Comparison of ENCODE assay signal across 21 mouse cellular contexts in the genomic region with DNA sequence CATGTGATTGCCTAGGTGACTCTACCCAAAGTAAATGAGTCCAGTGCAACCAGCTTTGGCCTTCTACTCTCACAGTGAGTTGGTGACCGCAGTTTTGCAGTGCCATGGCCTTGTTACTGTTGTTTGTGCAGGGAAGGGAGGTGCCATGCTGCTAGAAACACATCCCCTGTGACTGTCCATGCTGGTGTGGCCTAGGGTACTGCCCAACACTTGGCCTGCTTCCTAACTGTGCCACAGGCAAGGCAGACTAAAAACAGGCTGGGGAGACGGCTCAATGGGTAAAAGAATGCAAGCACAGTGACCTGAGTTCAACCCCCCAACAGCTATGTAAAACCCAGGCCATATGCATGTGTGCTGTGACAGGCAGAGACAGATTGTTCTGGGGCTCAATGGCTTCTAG.
DNase-seq lines count a peak whose midpoint lies in the region; ATAC-seq and TF ChIP-seq lines count a peak whose summit lies in the region.
"Had no signal": no experiment of that assay in that cellular context is flagged by ENCODE, and none has a peak within 500 bp of the region (broad histone marks: within the 10 kb centered on the region; RNA-seq: fewer than 3 reads in every experiment).

No protein-coding gene starts in this region.

- H3K4me3 ChIP-seq in hindbrain, embryonic 11.5 days (ENCODE audit: low read depth, low read length), result no peak overlapping the region
- H3K4me3 ChIP-seq in hindbrain, postnatal 0 days (ENCODE audit: low read length), result no peak overlapping the region
- H3K4me3 ChIP-seq: embryonic facial prominence, embryonic 13.5 days; embryonic facial prominence, embryonic 15.5 days; erythroblast, embryonic 14.5 days; forebrain, embryonic 10.5 days; forebrain, embryonic 12.5 days had no signal

- no peaks in the 10 kb centered on the region for H3K9me3 ChIP-seq in hindbrain, embryonic 11.5 days (ENCODE audit: control insufficient read depth, low read length)
- no peaks in the 10 kb centered on the region for H3K9me3 ChIP-seq in hindbrain, postnatal 0 days (ENCODE audit: low read length)
- H3K9me3 ChIP-seq: embryonic facial prominence, embryonic 13.5 days; embryonic facial prominence, embryonic 15.5 days; forebrain, embryonic 10.5 days; forebrain, embryonic 12.5 days had no signal

- H3K9ac ChIP-seq in hindbrain, embryonic 11.5 days (ENCODE audit: low read depth, low read length), result no peak overlapping the region
- no peak overlapping the region for H3K9ac ChIP-seq in hindbrain, postnatal 0 days (replicated peaks; ENCODE audit: low read length)
- H3K9ac ChIP-seq: embryonic facial prominence, embryonic 13.5 days; embryonic facial prominence, embryonic 15.5 days; forebrain, embryonic 12.5 days had no signal

- H3K4me1 ChIP-seq in hindbrain, embryonic 11.5 days (replicated peaks; ENCODE audit: control insufficient read depth, insufficient read depth, low read length), result peaks cover 6% of the 10 kb centered on the region; the same call in 1 of the 2 replicates
- peaks cover 5% of the 10 kb centered on the region; the same call in 1 of the 2 replicates for H3K4me1 ChIP-seq in hindbrain, postnatal 0 days (ENCODE audit: insufficient read depth, low read length)
- H3K4me1 ChIP-seq: embryonic facial prominence, embryonic 15.5 days had no signal

- peak; percentile 39 for DNase-seq in adrenal gland, adult 8-10 months
- DNase-seq in adrenal gland, postnatal 25 days, result no peak
- no peak for DNase-seq in hindbrain, embryonic 11.5 days (ENCODE audit: low spot score)
- DNase-seq in hindbrain, postnatal 0 days (ENCODE audit: low spot score), result no peak
- peak; percentile 83 for DNase-seq in adipocyte (ENCODE audit: low spot score)
- DNase-seq in adrenal gland, postnatal 14 days, result peak; percentile 54
- no peak for DNase-seq in thymus, postnatal 10 days (ENCODE audit: low spot score in 2 of 2)
- DNase-seq: cerebellum, adult 11 months; cerebellum, adult 18-20 months; cerebellum, adult 8-10 months; cerebellum, adult 9-11 months; cerebellum, postnatal 14 days; cerebellum, postnatal 36 days; embryo, embryonic 11 days had no signal

- ATAC-seq in hindbrain, embryonic 11.5 days (ENCODE audit: low FRiP score), result no peak
- no peak for ATAC-seq in hindbrain, postnatal 0 days
- ATAC-seq: forebrain, embryonic 14.5 days; forebrain, embryonic 16.5 days had no signal

- no peak overlapping the region for H3K4me2 ChIP-seq in hindbrain, embryonic 11.5 days (replicated peaks; ENCODE audit: low read depth, low read length)
- H3K4me2 ChIP-seq in hindbrain, postnatal 0 days (ENCODE audit: low read depth, low read length), result no peak overlapping the region
- H3K4me2 ChIP-seq: embryonic facial prominence, embryonic 13.5 days; embryonic facial prominence, embryonic 15.5 days; forebrain, embryonic 12.5 days had no signal

- H3K27ac ChIP-seq in hindbrain, embryonic 11.5 days (ENCODE audit: low read depth, low read length), result 0 out of 2 replicates have a peak overlapping the region, but pooled peaks have one; percentile 10
- no peak overlapping the region for H3K27ac ChIP-seq in hindbrain, postnatal 0 days
- H3K27ac ChIP-seq: embryonic facial prominence, embryonic 13.5 days; embryonic facial prominence, embryonic 15.5 days; forebrain, embryonic 10.5 days; forebrain, embryonic 12.5 days had no signal

- H3K36me3 ChIP-seq in hindbrain, embryonic 11.5 days (ENCODE audit: control insufficient read depth, insufficient read depth, low read length), result no peaks in the 10 kb centered on the region
- no peaks in the 10 kb centered on the region for H3K36me3 ChIP-seq in hindbrain, postnatal 0 days (ENCODE audit: insufficient read depth, low read length)
- H3K36me3 ChIP-seq: embryonic facial prominence, embryonic 13.5 days; embryonic facial prominence, embryonic 15.5 days; forebrain, embryonic 10.5 days; forebrain, embryonic 12.5 days had no signal

- WGBS in hindbrain, embryonic 11.5 days, result 51% methylated on average over 2 of the region's 2 CpGs
- WGBS in hindbrain, postnatal 0 days, result 59% methylated on average over 2 of the region's 2 CpGs

- H3K27me3 ChIP-seq in hindbrain, embryonic 11.5 days (ENCODE audit: control insufficient read depth, insufficient read depth, low read length), result no peaks in the 10 kb centered on the region
- H3K27me3 ChIP-seq in hindbrain, postnatal 0 days (ENCODE audit: insufficient read depth, low read length), result no peaks in the 10 kb centered on the region
- H3K27me3 ChIP-seq: embryonic facial prominence, embryonic 13.5 days; embryonic facial prominence, embryonic 15.5 days; forebrain, embryonic 12.5 days had no signal

- TF ChIP-seq CTCF in hindbrain, postnatal 0 days (IDR thresholded peaks at IDR 0.05; ENCODE audit: low read depth), result no peak

Comparison
In these comparisons a context has a peak if more than half of its experiments do, and no peak if none do; other contexts are left out.
1. DNase-seq: peak in adrenal gland, adult 8-10 months (single experiment), adipocyte (single experiment) and adrenal gland, postnatal 14 days (single experiment); none in adrenal gland, postnatal 25 days (single experiment), hindbrain, embryonic 11.5 days (single experiment), hindbrain, postnatal 0 days (single experiment) and thymus, postnatal 10 days (0 of 2).